ENCODE assay signal across 22 mouse cellular contexts in genomic region chr4:116712536-116712935, GRCm38 (mm10).
"Had no signal": no experiment of that assay in that cellular context is flagged by ENCODE, and none has a peak within 500 bp of the region (broad histone marks: within the 10 kb centered on the region; RNA-seq: fewer than 3 reads in every experiment).

No protein-coding gene starts in this region.

- H3K27ac ChIP-seq: kidney, postnatal 0 days; layer of hippocampus, adult 2 months; limb, embryonic 10.5 days; limb, embryonic 13.5 days; liver, embryonic 12.5 days; liver, embryonic 15.5 days; lung, embryonic 15.5 days; midbrain, embryonic 10.5 days; neural tube, embryonic 13.5 days; stomach, embryonic 15.5 days had no signal

- DNase-seq: kidney, postnatal 25 days; layer of hippocampus, adult 9-11 months; liver; lung, adult 18-20 months; lung, postnatal 10 days; lung, postnatal 36 days; midbrain, embryonic 14.5 days; retina, postnatal 1 day; right cerebral cortex, postnatal 25 days; spleen, adult 18-20 months; thymus, postnatal 25 days had no signal

- H3K4me2 ChIP-seq: limb, embryonic 13.5 days; liver, embryonic 12.5 days; liver, embryonic 15.5 days; lung, embryonic 15.5 days; neural tube, embryonic 13.5 days; stomach, embryonic 15.5 days had no signal

- H3K9ac ChIP-seq: limb, embryonic 13.5 days; liver, embryonic 12.5 days; liver, embryonic 15.5 days; lung, embryonic 15.5 days; neural tube, embryonic 13.5 days; stomach, embryonic 15.5 days had no signal

- H3K4me3 ChIP-seq: layer of hippocampus, adult 2 months; limb, embryonic 10.5 days; limb, embryonic 13.5 days; liver, embryonic 12.5 days; liver, embryonic 15.5 days; lung, embryonic 15.5 days; megakaryocyte, embryonic 14.5 days; midbrain, embryonic 10.5 days; neural tube, embryonic 13.5 days; stomach, embryonic 15.5 days had no signal

- ATAC-seq: liver, embryonic 12.5 days had no signal

- H3K9me3 ChIP-seq: limb, embryonic 10.5 days; limb, embryonic 13.5 days; liver, embryonic 12.5 days; liver, embryonic 15.5 days; lung, embryonic 15.5 days; megakaryocyte, embryonic 14.5 days; midbrain, embryonic 10.5 days; neural tube, embryonic 13.5 days; stomach, embryonic 15.5 days had no signal

- H3K36me3 ChIP-seq: stomach, embryonic 15.5 days had no signal

- H3K27me3 ChIP-seq: limb, embryonic 13.5 days; liver, embryonic 12.5 days; liver, embryonic 15.5 days; lung, embryonic 15.5 days; megakaryocyte, embryonic 14.5 days; neural tube, embryonic 13.5 days; stomach, embryonic 15.5 days had no signal
